Mouse (Mus musculus): ENCODE measurements around the gene Olfr56.
"Not testable (repeated sequence)": the region's sequence is repeated elsewhere in the genome, so short reads cannot be mapped to it uniquely, and the experiment has no call there.

Olfr56 gene

GRCm38 (mm10) chr11:49175345-49175744 lies 196.7 kb downstream of the Olfr56 start:
- DNase-seq, result no peak

GRCm38 (mm10) chr11:49176047-49176779 lies 197.5 kb downstream of the Olfr56 start:
- DNase-seq, result not testable (repeated sequence)

- DNase-seq, result no peak
Measured at GRCm38 (mm10) chr11:49183172-49183571, 204.5 kb downstream of the Olfr56 start.
